Mouse (Mus musculus) regulatory T cell (primary cell): ENCODE measurements around the gene Scaf4.

Experiments
- in situ Hi-C: fragments of 300-600 bp; cut with MboI, MseI; formaldehyde crosslinking; loops from one replicate; pipeline ENCODE4 v1.15.1; 2025; ENCODE audit warnings: high pct_unique_total_duplicates

Gene Scaf4

GRCm38 (mm10) chr16:90283905-90284891, at the start of gene Scaf4:
TSS of gene Scaf4 (minus strand) at chr16:90284503.
- in situ Hi-C loops = no loop called here

- in situ Hi-C loops = loop anchor here (10.0 kb wide), 1 partner anchor 1688 kb away; the partner anchor contains the start of gene Krtap26-1
Measured at GRCm38 (mm10) chr16:90332553-90332952, 48.2 kb upstream of the Scaf4 start.

GRCm38 (mm10) chr16:90330979-90331378, 46.7 kb upstream of the Scaf4 start:
- in situ Hi-C loops = loop anchor here (10.0 kb wide), 1 partner anchor 1686 kb away; the partner anchor contains the start of gene Krtap26-1

GRCm38 (mm10) chr16:90329511-90329910, 45.2 kb upstream of the Scaf4 start:
- in situ Hi-C loops = no loop called here

GRCm38 (mm10) chr16:90322850-90323528, 38.7 kb upstream of the Scaf4 start:
- in situ Hi-C loops = no loop called here

GRCm38 (mm10) chr16:90319321-90319720, 35.0 kb upstream of the Scaf4 start:
- in situ Hi-C loops = no loop called here

- in situ Hi-C loops = no loop called here
Measured at GRCm38 (mm10) chr16:90318372-90318926, 34.1 kb upstream of the Scaf4 start.

GRCm38 (mm10) chr16:90317777-90318176, 33.5 kb upstream of the Scaf4 start:
- in situ Hi-C loops = no loop called here

GRCm38 (mm10) chr16:90315881-90316280, 31.6 kb upstream of the Scaf4 start:
- in situ Hi-C loops = no loop called here

- in situ Hi-C loops = no loop called here
Measured at GRCm38 (mm10) chr16:90312449-90313082, 28.3 kb upstream of the Scaf4 start.

- in situ Hi-C loops = no loop called here
Measured at GRCm38 (mm10) chr16:90310488-90311135, 26.3 kb upstream of the Scaf4 start.

GRCm38 (mm10) chr16:90309784-90310183, 25.5 kb upstream of the Scaf4 start:
- in situ Hi-C loops = no loop called here

GRCm38 (mm10) chr16:90303988-90304299, 19.6 kb upstream of the Scaf4 start:
- in situ Hi-C loops = no loop called here

- in situ Hi-C loops = no loop called here
Measured at GRCm38 (mm10) chr16:90303286-90303987, 19.1 kb upstream of the Scaf4 start.

GRCm38 (mm10) chr16:90301706-90302105, 17.4 kb upstream of the Scaf4 start:
- in situ Hi-C loops = no loop called here

- in situ Hi-C loops = no loop called here
Measured at GRCm38 (mm10) chr16:90300896-90301295, 16.6 kb upstream of the Scaf4 start.

GRCm38 (mm10) chr16:90299591-90299990, 15.3 kb upstream of the Scaf4 start:
- in situ Hi-C loops = no loop called here

- in situ Hi-C loops = no loop called here
Measured at GRCm38 (mm10) chr16:90298426-90299300, 14.4 kb upstream of the Scaf4 start.
